Mouse (Mus musculus) heart, postnatal 25 days (tissue): Measurements from ENCODE around the gene Ubash3b. TPM values are rescaled to one million over a fixed set of nuclear protein-coding genes. Genes with fewer than 3 reads are reported as not detected.

Experiments used
- DNase-seq: peaks from one replicate; pipeline ENCODE4 v3.0.0; 2022; ENCODE audit warnings: low spot score
- intact Hi-C: fragments of 180-260 bp; cut with DNase I; formaldehyde crosslinking; loops from one replicate; pipeline ENCODE4 v1.15.1; 2025
- total RNA-seq, 2 experiments: library from RNA; stranded (reverse); gene quantifications; 2 replicates each; pipeline ENCODE4 v1.2.3; 2021

Gene Ubash3b
- total RNA-seq, 2 experiments from 2014 or later: 0.99 to 1.5 TPM

DNA sequence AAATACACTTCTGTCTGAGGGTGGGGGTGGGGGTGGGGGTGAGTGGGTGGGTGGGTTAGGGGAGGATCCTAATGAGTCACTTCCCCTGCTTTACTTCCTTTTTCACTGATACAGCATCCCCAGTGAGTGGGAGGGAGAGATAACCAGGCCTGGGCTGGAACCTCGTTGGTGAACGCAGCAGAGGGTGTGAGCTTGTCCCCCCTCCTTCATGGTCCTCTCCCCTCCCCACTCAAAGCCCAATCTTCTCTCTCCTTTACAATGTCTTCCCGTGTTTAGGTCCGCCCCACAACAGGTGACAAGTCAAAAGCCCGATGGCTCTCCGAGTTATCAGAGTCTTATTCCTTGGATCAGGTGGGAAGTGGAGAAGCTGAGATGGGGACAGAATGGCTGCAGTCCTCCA is 88.7 kb downstream of the Ubash3b start:
- no peak for DNase-seq
- intact Hi-C loops: no loop called here

- intact Hi-C loops: no loop called here
- DNase-seq: no peak
Observed at GRCm38 (mm10) chr9:41071906-41072511, 89.5 kb downstream of the Ubash3b start.

DNA sequence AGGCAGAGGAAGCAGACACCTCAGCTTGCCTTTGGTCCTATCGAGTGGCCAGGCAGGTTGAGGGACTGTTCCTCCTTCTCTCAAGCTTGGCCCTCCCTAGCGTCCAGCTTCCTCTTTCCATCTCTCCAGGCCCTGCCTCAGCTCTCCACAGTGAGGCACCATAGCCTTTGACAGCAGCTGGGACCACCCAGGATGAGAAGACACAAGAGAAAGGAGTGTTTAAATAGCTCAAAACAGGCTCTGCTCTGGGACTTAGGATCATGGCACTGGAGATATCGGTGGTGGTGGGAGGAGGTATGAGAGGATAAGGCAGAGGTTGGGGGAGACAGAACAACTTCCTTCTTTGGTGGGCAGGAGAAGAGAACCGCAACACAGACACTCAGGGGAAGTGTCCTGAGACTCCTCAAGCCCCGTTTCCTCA is 90.7 kb downstream of the Ubash3b start:
- DNase-seq: no peak
- intact Hi-C loops: no loop called here

DNA sequence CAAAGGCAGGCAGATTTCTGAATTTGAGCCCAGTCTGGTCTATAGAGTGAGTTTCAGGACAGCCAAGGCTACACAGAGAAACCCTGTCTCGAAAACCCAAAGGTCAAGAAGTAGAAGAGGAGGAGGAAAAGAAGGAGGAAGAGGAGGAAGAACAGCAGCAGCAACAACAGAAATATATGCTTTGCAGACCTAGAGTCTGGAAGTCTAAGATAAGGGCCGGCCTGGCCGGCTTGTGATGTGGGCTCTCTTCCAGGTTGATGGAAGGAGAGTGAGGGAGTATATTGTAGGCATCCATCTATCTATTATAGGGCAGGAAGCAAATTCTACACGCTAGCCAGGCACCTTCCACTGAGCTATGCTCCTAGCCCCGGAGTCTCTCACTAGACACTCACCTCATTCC is 92.0 kb downstream of the Ubash3b start:
- intact Hi-C loops: no loop called here
- DNase-seq: no peak

DNA sequence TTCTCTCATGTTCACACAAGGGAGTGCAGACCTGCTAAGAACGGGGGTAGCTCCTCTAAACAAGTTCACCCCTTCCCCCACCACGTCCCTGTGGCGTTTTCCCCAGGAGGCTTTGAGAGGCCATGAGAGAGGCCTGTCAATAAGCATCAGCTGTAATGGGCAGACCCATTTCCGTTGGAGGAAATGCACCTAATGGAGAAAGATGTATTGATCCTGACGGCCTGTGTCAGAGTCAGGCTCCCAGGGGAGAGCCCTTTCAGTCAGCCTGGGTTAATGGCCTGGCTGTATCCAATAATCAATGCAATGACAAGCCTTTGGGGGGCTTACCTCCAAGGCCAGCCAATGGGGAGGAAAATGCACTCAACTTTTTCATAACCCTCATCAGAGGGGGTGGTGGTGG is 100.1 kb downstream of the Ubash3b start:
- intact Hi-C loops: no loop called here
- DNase-seq: no peak

- intact Hi-C loops: no loop called here
- DNase-seq: no peak
Observed at GRCm38 (mm10) chr9:41060617-41061016, 100.9 kb downstream of the Ubash3b start.

GRCm38 (mm10) chr9:41058765-41059535 is 102.5 kb downstream of the Ubash3b start:
- no peak for DNase-seq
- intact Hi-C loops: no loop called here

DNA sequence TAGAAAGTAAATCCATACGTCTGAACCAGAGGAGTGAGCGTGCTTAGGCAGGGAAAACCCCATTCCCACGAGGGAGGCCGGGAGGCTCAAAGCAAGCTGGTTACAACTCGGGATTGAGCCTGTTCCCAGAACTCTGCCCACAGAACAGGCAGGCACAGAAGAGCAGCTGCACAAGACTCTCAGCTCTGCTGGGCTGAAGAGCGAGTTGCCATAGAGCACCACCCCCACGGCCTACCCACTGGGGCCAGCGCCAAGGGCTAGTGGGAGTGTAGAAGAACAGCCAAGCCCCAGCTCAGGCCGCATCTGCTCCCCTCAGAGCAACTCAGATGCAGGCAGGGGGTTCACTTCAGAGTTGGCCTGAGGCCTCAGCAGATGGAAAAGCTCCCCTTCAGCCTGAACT is 107.3 kb downstream of the Ubash3b start:
- intact Hi-C loops: no loop called here
- DNase-seq: no peak

DNA sequence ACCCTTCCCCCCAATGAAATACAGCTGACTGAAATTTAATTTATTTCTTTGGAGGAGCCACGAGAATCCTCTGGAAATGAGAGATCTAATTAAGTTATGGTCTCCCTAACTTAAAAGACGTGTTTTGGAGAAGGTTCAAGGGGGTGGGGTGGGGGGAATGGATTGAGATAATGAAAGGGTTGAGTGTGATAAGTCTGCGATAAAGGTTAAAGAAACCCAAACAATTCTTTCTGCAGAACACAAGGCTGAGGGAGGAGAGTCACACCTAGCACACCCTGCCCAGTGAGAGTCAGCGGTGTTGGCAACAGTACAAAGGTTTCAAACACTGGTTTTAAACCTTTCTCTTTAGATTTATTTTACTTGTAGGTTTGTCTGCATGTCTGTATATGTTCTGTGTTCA is 108.0 kb downstream of the Ubash3b start:
- intact Hi-C loops: no loop called here

GRCm38 (mm10) chr9:41051080-41051932 is 110.2 kb downstream of the Ubash3b start:
- no peak for DNase-seq
- intact Hi-C loops: no loop called here

More for the DNA sequence above, 108.0 kb downstream of the Ubash3b start:
- DNase-seq: no peak

GRCm38 (mm10) chr9:41050331-41051079 is 111.0 kb downstream of the Ubash3b start:
- intact Hi-C loops: no loop called here
- DNase-seq: no peak

DNA sequence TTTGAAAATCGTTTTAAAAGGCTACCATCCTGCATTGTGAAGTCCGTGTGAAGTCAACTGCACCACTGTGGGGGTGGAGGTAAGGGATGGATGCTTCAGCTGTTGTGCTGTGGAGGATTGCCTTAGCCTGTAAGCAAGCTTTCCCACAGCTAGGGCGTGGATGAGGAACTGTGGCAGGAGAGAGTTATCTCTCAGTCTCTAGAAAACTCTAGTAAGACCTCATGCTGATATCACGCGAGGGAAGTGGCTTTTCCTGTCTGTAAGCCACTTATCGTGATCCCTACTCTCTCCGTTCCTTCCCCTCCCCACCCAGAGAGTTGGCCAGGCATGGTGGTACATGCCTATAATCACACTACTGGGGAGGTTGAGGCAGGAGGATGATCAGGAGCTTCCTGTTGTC is 112.2 kb downstream of the Ubash3b start:
- intact Hi-C loops: loop anchor here (5.0 kb wide), 1 partner anchor 63 kb away; no protein-coding TSS in a partner anchor
- no peak for DNase-seq

GRCm38 (mm10) chr9:41048820-41049219 is 112.7 kb downstream of the Ubash3b start:
- intact Hi-C loops: loop anchor here (5.0 kb wide), 1 partner anchor 63 kb away; no protein-coding TSS in a partner anchor
- DNase-seq: no peak

GRCm38 (mm10) chr9:41048216-41048615 is 113.3 kb downstream of the Ubash3b start:
- DNase-seq: no peak
- intact Hi-C loops: loop anchor here (5.0 kb wide), 1 partner anchor 64 kb away; no protein-coding TSS in a partner anchor

DNA sequence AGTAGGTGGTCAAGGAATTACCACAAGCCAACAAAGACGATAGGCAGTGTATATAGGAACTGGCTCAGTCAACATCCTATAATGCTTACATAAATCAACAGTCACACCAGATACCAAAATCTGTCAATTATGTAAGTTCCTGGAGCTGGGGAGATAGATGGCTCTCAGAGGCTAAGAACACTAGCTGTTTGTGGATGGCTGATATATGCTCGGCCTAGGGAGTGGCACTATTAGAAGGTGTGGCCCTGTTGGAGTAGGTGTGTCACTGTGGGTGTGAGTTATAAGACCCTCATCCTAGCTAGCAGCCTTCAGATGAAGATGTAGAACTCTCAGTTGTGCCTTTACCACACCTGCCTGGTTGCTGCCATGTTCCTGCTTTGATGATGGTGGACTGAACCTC is 113.8 kb downstream of the Ubash3b start:
- DNase-seq: no peak
- intact Hi-C loops: loop anchor here (5.0 kb wide), 1 partner anchor 65 kb away; no protein-coding TSS in a partner anchor

GRCm38 (mm10) chr9:41044626-41045025 is 116.9 kb downstream of the Ubash3b start:
- intact Hi-C loops: loop anchor here (1.0 to 5.0 kb wide), 4 partner anchors 54 to 147 kb away; no protein-coding TSS in a partner anchor
- peak; percentile 39 for DNase-seq

GRCm38 (mm10) chr9:41043641-41044040 is 117.9 kb downstream of the Ubash3b start:
- intact Hi-C loops: loop anchor here (1.0 to 2.0 kb wide), 3 partner anchors 53 to 148 kb away; no protein-coding TSS in a partner anchor

DNA sequence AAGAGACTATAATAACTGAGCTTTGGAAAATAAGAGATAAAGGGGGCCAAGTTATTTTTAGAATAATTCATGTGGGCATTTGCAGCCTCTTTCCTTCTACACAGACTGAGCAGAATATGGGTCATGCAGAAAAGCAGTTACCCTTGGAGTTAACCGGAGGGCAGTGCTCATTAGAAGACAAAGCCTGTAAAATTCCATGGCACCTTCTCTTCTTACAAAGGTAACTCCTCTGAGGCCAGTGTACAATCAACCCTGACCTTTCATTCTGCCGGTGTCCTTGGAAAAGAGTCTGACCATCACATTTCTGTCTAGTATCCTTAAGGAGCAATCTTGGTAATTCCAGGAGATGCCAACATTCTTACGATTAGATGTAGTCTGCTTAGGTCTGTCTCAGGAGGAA is 120.1 kb downstream of the Ubash3b start:
- intact Hi-C loops: no loop called here
- no peak for DNase-seq

More at GRCm38 (mm10) chr9:41043641-41044040, 117.9 kb downstream of the Ubash3b start:
- DNase-seq: no peak

GRCm38 (mm10) chr9:41038150-41038664 is 123.3 kb downstream of the Ubash3b start:
- intact Hi-C loops: no loop called here
- no peak for DNase-seq
